Mouse (Mus musculus) liver, embryonic 14.5 days (tissue): ENCODE results near the gene Terb2.

Experiments used
- CTCF ChIP-seq: IDR thresholded peaks from 2 replicates; pipeline ENCODE4 v1.5.1; 2016; ENCODE audit warnings: antibody characterized with exemption, low read depth, control low read depth
- EP300 ChIP-seq: IDR thresholded peaks from 2 replicates; pipeline ENCODE4 v1.6.1; 2016; ENCODE audit warnings: antibody characterized with exemption, low read depth

- no peak for TF ChIP-seq CTCF
- TF ChIP-seq EP300, result no peak
Measured at GRCm38 (mm10) chr2:122241226-122241625, 55.2 kb downstream of the Terb2 start.
